ENCODE assay signal across 8 mouse cellular contexts in genomic region chr8:95330367-95330766, GRCm38 (mm10). TPM values are rescaled to one million over a fixed set of nuclear protein-coding genes. Genes with fewer than 3 reads are reported as not detected.
A peak's percentile ranks its signal among the peaks of the same experiment; 100 is the strongest.
DNase-seq lines count a peak whose midpoint lies in the region; ATAC-seq and TF ChIP-seq lines count a peak whose summit lies in the region.

No protein-coding gene starts in this region.

- DNase-seq in heart, adult 2 months: no peak
- no peak for DNase-seq in heart, adult 8-10 months (ENCODE audit: low spot score)
- DNase-seq in forebrain, postnatal 0 days: no peak
- no peak for DNase-seq in left cerebral cortex, adult 18-20 months (ENCODE audit: low spot score in 2 of 2)
- DNase-seq in left cerebral cortex, postnatal 14 days (ENCODE audit: low spot score in 2 of 2): no peak

- H3K9ac ChIP-seq in heart, adult 2 months (ENCODE audit: low read depth, low read length): no peak overlapping the region
- H3K9ac ChIP-seq in forebrain, postnatal 0 days: peak overlapping the region; percentile 98; the same call in 1 of the 2 replicates
- H3K9ac ChIP-seq in liver, embryonic 15.5 days: no peak overlapping the region

- H3K79me3 ChIP-seq in C2C12 (ENCODE audit: low read depth): peaks cover 12% of the 10 kb centered on the region

- no peak for TF ChIP-seq POLR2A in heart, adult 2 months (IDR thresholded peaks at IDR 0.05; ENCODE audit: insufficient read depth, low read depth, low read length)

- H3ac ChIP-seq in C2C12 (ENCODE audit: control insufficient read depth, insufficient read length, low read depth): no peak overlapping the region

- H3K4me3 ChIP-seq in heart, adult 2 months: peak overlapping the region; percentile 95
- peak overlapping the region; percentile 79 for H3K4me3 ChIP-seq in C2C12 (ENCODE audit: insufficient read depth, poor library complexity, severe bottlenecking)
- peak overlapping the region; percentile 70 for H3K4me3 ChIP-seq in forebrain, postnatal 0 days (ENCODE audit: low read depth, low read length)
- peak overlapping the region; percentile 78; the same call in 1 of the 2 replicates for H3K4me3 ChIP-seq in liver, embryonic 15.5 days (replicated peaks)

- no peaks in the 10 kb centered on the region for H3K9me3 ChIP-seq in forebrain, postnatal 0 days (ENCODE audit: low read length)
- H3K9me3 ChIP-seq in liver, embryonic 15.5 days (replicated peaks): no peaks in the 10 kb centered on the region

- peaks cover 4% of the 10 kb centered on the region; the same call in 1 of the 2 replicates for H3K36me3 ChIP-seq in heart, adult 2 months (ENCODE audit: control insufficient read depth, insufficient read depth, low read length)
- H3K36me3 ChIP-seq in C2C12 (ENCODE audit: control insufficient read depth, insufficient read depth): peaks cover 45% of the 10 kb centered on the region
- peaks cover 50% of the 10 kb centered on the region for H3K36me3 ChIP-seq in forebrain, postnatal 0 days (ENCODE audit: insufficient read depth)
- H3K36me3 ChIP-seq in liver, embryonic 15.5 days (replicated peaks): peaks cover 39% of the 10 kb centered on the region

- intact Hi-C loops in heart, adult 2 months (cut with DNase I): no loop called here
- intact Hi-C loops in left cerebral cortex, postnatal 14 days (cut with DNase I): no loop called here

- TF ChIP-seq CTCF in heart, adult 2 months (IDR thresholded peaks at IDR 0.05): no peak
- no peak for TF ChIP-seq CTCF in C2C12 (IDR thresholded peaks at IDR 0.05; ENCODE audit: control insufficient read depth, insufficient read depth, insufficient read length)
- TF ChIP-seq CTCF in forebrain, postnatal 0 days (IDR thresholded peaks at IDR 0.05; ENCODE audit: low read depth): no peak

- H3K4me2 ChIP-seq in forebrain, postnatal 0 days (ENCODE audit: low read depth): peak overlapping the region; percentile 73
- H3K4me2 ChIP-seq in liver, embryonic 15.5 days: peak overlapping the region; percentile 94

- peaks cover 11% of the 10 kb centered on the region for H3K79me2 ChIP-seq in heart, adult 2 months (replicated peaks; ENCODE audit: control insufficient read depth, insufficient read depth, low read length)
- peaks cover 43% of the 10 kb centered on the region for H3K79me2 ChIP-seq in C2C12 (ENCODE audit: control insufficient read depth, insufficient read depth)

- ATAC-seq in forebrain, postnatal 0 days: no peak
- no peak for ATAC-seq in liver, embryonic 15.5 days (ENCODE audit: insufficient read depth)
- no peak for ATAC-seq in frontal cortex, adult (ENCODE audit: low TSS enrichment)

- no peaks in the 10 kb centered on the region for H3K27me3 ChIP-seq in heart, adult 2 months (ENCODE audit: control insufficient read depth, insufficient read depth, low read length)
- no peaks in the 10 kb centered on the region for H3K27me3 ChIP-seq in C2C12 (ENCODE audit: control insufficient read depth, insufficient read depth, insufficient read length)
- no peaks in the 10 kb centered on the region for H3K27me3 ChIP-seq in forebrain, postnatal 0 days (ENCODE audit: insufficient read depth, low read length)
- H3K27me3 ChIP-seq in liver, embryonic 15.5 days: no peaks in the 10 kb centered on the region

- no peak for TF ChIP-seq EP300 in heart, adult 2 months (IDR thresholded peaks at IDR 0.05; ENCODE audit: insufficient read depth, low read depth, low read length)

- no peak overlapping the region; the same call in 1 of the 2 replicates for H3K27ac ChIP-seq in heart, adult 2 months
- no peak overlapping the region; the same call in 1 of the 2 replicates for H3K27ac ChIP-seq in forebrain, postnatal 0 days (ENCODE audit: low read depth, low read length)
- H3K27ac ChIP-seq in liver, embryonic 15.5 days (replicated peaks): no peak overlapping the region

- H3K4me1 ChIP-seq in heart, adult 2 months (ENCODE audit: control insufficient read depth, insufficient read depth, low read length): peaks cover 10% of the 10 kb centered on the region
- H3K4me1 ChIP-seq in forebrain, postnatal 0 days (ENCODE audit: insufficient read depth): peaks cover 4% of the 10 kb centered on the region; the same call in 1 of the 2 replicates
- H3K4me1 ChIP-seq in liver, embryonic 15.5 days (replicated peaks): peaks cover 30% of the 10 kb centered on the region

- 7% methylated on average over 1 of the region's 1 CpGs for WGBS in heart, adult 2 months
- 82% methylated on average over 1 of the region's 1 CpGs for WGBS in forebrain, postnatal 0 days
- WGBS in liver, embryonic 15.5 days (ENCODE audit: insufficient replicate concordance): 18% methylated on average over 1 of the region's 1 CpGs

TF ChIP-seq in C2C12, 6 proteins besides CTCF, POLR2A, EP300 and RAD21:
- no peak for TF ChIP-seq MAX (IDR thresholded peaks at IDR 0.05)
- TF ChIP-seq CEBPB (IDR thresholded peaks at IDR 0.05; ENCODE audit: low read depth): no peak
- TF ChIP-seq MYOD1 (IDR thresholded peaks at IDR 0.05; ENCODE audit: control insufficient read depth, insufficient read length, low read depth): no peak
- TF ChIP-seq USF1 (IDR thresholded peaks at IDR 0.05; ENCODE audit: low read depth): no peak

RNA-seq across cellular contexts. Expression of gene Zfp319, which starts 1.4 kb away (rescaled TPM):
- total RNA-seq in heart, adult 2 months (2021): 1 to 10 TPM; 7.6 to 8.1 TPM
- 5.5 and 7.3 TPM in 2 replicates for polyA plus RNA-seq in heart, adult 2 months (2012; rRNA removed)
- total RNA-seq in heart, adult 8-10 months (2022): 1 to 10 TPM; 7.4 to 9.5 (median 7.9) TPM
- polyA plus RNA-seq in C2C12 (2012; fragmentation: generic; extraction: Trizol): 5.7 TPM
- total RNA-seq in forebrain, postnatal 0 days (2014; rRNA removed): 11.8 and 15.7 TPM in 2 replicates
- 10.7 and 13.4 TPM in 2 replicates for polyA plus RNA-seq in forebrain, postnatal 0 days (2015; fragmentation: Nextera tagmentation; extraction: Ambion mirVana)
- 0.89 and 1.2 TPM in 2 replicates for polyA plus RNA-seq in liver, embryonic 15.5 days (2015; fragmentation: Nextera tagmentation; extraction: Ambion mirVana)
- total RNA-seq in left cerebral cortex, adult 18-20 months (2021): 10 to 100 TPM; 17.2 to 18.3 TPM
- total RNA-seq in left cerebral cortex, postnatal 14 days (2021): 10 to 100 TPM; 16.1 to 16.3 TPM

RNA-seq across cellular contexts. Expression of gene Usb1, which starts 1.7 kb away (rescaled TPM):
- 10 to 100 TPM; 12.2 to 15.2 TPM for total RNA-seq in heart, adult 2 months (2021)
- polyA plus RNA-seq in heart, adult 2 months (2012; rRNA removed): 23.9 and 31.1 TPM in 2 replicates
- total RNA-seq in heart, adult 8-10 months (2022): 10 to 100 TPM; 11.3 to 14.0 (median 13.2) TPM
- polyA plus RNA-seq in C2C12 (2012; fragmentation: generic; extraction: Trizol): 38.1 TPM
- 30.8 and 66.0 TPM in 2 replicates for total RNA-seq in forebrain, postnatal 0 days (2014; rRNA removed)
- 34.9 and 38.6 TPM in 2 replicates for polyA plus RNA-seq in forebrain, postnatal 0 days (2015; fragmentation: Nextera tagmentation; extraction: Ambion mirVana)
- polyA plus RNA-seq in liver, embryonic 15.5 days (2015; fragmentation: Nextera tagmentation; extraction: Ambion mirVana): 11.4 and 11.7 TPM in 2 replicates
- 10 to 100 TPM; 11.6 to 12.3 TPM for total RNA-seq in left cerebral cortex, adult 18-20 months (2021)
- total RNA-seq in left cerebral cortex, postnatal 14 days (2021): 10 to 100 TPM; 14.4 to 19.3 TPM

RNA-seq across cellular contexts. Expression of gene Tepp, which starts 20.0 kb away (rescaled TPM):
- not detected for total RNA-seq in heart, adult 2 months (2021)
- 0.44 and 0.59 TPM in 2 replicates for polyA plus RNA-seq in heart, adult 2 months (2012; rRNA removed)
- total RNA-seq in heart, adult 8-10 months (2022): under 1 TPM in 1 of 4 experiments, not detected in 3; 0.57 TPM
- polyA plus RNA-seq in C2C12 (2012; fragmentation: generic; extraction: Trizol): not detected
- 1.2 and 1.3 TPM in 2 replicates for total RNA-seq in forebrain, postnatal 0 days (2014; rRNA removed)
- 0.86 and 1.8 TPM in 2 replicates for polyA plus RNA-seq in forebrain, postnatal 0 days (2015; fragmentation: Nextera tagmentation; extraction: Ambion mirVana)
- not detected in 2 replicates for polyA plus RNA-seq in liver, embryonic 15.5 days (2015; fragmentation: Nextera tagmentation; extraction: Ambion mirVana)
- total RNA-seq in left cerebral cortex, adult 18-20 months (2021): not detected
- total RNA-seq in left cerebral cortex, postnatal 14 days (2021): under 1 TPM; 0.74 to 0.90 TPM

RNA-seq across cellular contexts. Expression of gene Mmp15, which starts 21.7 kb away (rescaled TPM):
- total RNA-seq in heart, adult 2 months (2021): 10 to 100 TPM; 53.4 to 67.5 TPM
- 56.7 and 58.4 TPM in 2 replicates for polyA plus RNA-seq in heart, adult 2 months (2012; rRNA removed)
- 10 to 100 TPM; 57.6 to 63.2 (median 58.0) TPM for total RNA-seq in heart, adult 8-10 months (2022)
- polyA plus RNA-seq in C2C12 (2012; fragmentation: generic; extraction: Trizol): 6.0 TPM
- total RNA-seq in forebrain, postnatal 0 days (2014; rRNA removed): 32.4 and 40.3 TPM in 2 replicates
- 10.7 and 13.9 TPM in 2 replicates for polyA plus RNA-seq in forebrain, postnatal 0 days (2015; fragmentation: Nextera tagmentation; extraction: Ambion mirVana)
- polyA plus RNA-seq in liver, embryonic 15.5 days (2015; fragmentation: Nextera tagmentation; extraction: Ambion mirVana): 1.1 and 1.2 TPM in 2 replicates
- total RNA-seq in left cerebral cortex, adult 18-20 months (2021): 10 to 100 TPM; 12.6 to 15.3 TPM
- total RNA-seq in left cerebral cortex, postnatal 14 days (2021): 10 to 100 TPM; 23.7 to 27.4 TPM

RNA-seq across cellular contexts. Expression of gene Cngb1, which starts 24.0 kb away (rescaled TPM):
- under 1 TPM; 0.61 to 0.63 TPM for total RNA-seq in heart, adult 2 months (2021)
- 1.00 and 1.2 TPM in 2 replicates for polyA plus RNA-seq in heart, adult 2 months (2012; rRNA removed)
- total RNA-seq in heart, adult 8-10 months (2022): under 1 TPM; 0.14 to 0.63 (median 0.52) TPM
- under 0.01 TPM for polyA plus RNA-seq in C2C12 (2012; fragmentation: generic; extraction: Trizol)
- total RNA-seq in forebrain, postnatal 0 days (2014; rRNA removed): 0.33 and 0.85 TPM in 2 replicates
- polyA plus RNA-seq in forebrain, postnatal 0 days (2015; fragmentation: Nextera tagmentation; extraction: Ambion mirVana): 0.47 and 1.2 TPM in 2 replicates
- polyA plus RNA-seq in liver, embryonic 15.5 days (2015; fragmentation: Nextera tagmentation; extraction: Ambion mirVana): 0.02 and 0.12 TPM in 2 replicates
- under 1 TPM; 0.16 to 0.49 TPM for total RNA-seq in left cerebral cortex, adult 18-20 months (2021)
- 1 to 10 TPM in 1 of 2 experiments, under 1 TPM in 1; 0.97 to 1.3 TPM for total RNA-seq in left cerebral cortex, postnatal 14 days (2021)
